Mouse (Mus musculus): Measurements from ENCODE around the gene Svs1. TPM values are rescaled to one million over a fixed set of nuclear protein-coding genes. Genes with fewer than 3 reads are reported as not detected.

Gene Svs1
- polyA plus RNA-seq (2014; fragmentation: Illumina TruSeq; extraction: RNeasy Lipid Tissue Mini Kit (QIAGEN cat#74804); ENCODE audit: low replicate concordance), result not detected

DNA sequence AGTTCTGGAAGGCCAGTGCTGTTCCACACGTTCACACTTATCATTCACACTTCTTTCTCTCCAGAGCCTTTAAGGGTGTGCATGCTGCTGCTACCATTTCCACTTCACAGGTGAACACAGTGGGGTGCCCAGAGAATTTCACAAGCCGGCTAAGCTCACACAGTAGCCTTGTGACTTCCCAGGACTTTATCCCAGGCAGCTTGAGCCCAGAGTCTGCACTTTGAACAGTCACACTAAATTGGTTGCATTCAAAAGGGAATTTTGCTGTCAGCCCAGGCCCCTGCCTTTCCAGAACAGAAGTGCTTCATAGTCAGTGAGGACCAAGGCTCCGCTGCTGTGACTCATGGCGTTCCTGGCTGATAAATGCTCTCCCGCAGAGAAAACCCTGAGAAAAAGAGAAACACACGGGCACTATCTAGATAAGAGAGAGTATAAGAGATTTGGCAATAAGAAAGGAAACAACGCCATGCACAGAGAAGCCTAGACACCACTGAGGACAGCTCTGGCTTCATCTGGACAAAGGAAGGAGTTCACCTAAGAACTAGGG is at the start of gene Svs1:
Gene Svs1, plus strand, starts transcription at position 418 of the 547 bp plus-strand sequence.

GRCm38 (mm10) chr6:48974663-48975062 is 12.0 kb upstream of the Svs1 start, which contains the start of gene Doxl2:
Doxl2 (plus strand) TSS chr6:48974963.

GRCm38 (mm10) chr6:49036275-49037267 is 49.9 kb downstream of the Svs1 start, which contains the start of gene Gpnmb:
Gpnmb (plus strand) TSS chr6:49036546.

Other genes with a start within 250 kb of the Svs1 start
- 3.5 TPM for gene Gimap1, start 247.8 kb upstream of the Svs1 start, polyA plus RNA-seq (2014; fragmentation: Illumina TruSeq; extraction: RNeasy Lipid Tissue Mini Kit (QIAGEN cat#74804); ENCODE audit: low replicate concordance)
- gene Gimap5, start 240.7 kb upstream of the Svs1 start, polyA plus RNA-seq (2014; fragmentation: Illumina TruSeq; extraction: RNeasy Lipid Tissue Mini Kit (QIAGEN cat#74804); ENCODE audit: low replicate concordance), result 4.2 TPM
- 11.0 TPM for gene Gimap3, start 216.0 kb upstream of the Svs1 start, polyA plus RNA-seq (2014; fragmentation: Illumina TruSeq; extraction: RNeasy Lipid Tissue Mini Kit (QIAGEN cat#74804); ENCODE audit: low replicate concordance)
- gene Tmem176a, start 145.9 kb upstream of the Svs1 start, polyA plus RNA-seq (2014; fragmentation: Illumina TruSeq; extraction: RNeasy Lipid Tissue Mini Kit (QIAGEN cat#74804); ENCODE audit: low replicate concordance), result 125 TPM
- gene Tmem176b, start 145.4 kb upstream of the Svs1 start, polyA plus RNA-seq (2014; fragmentation: Illumina TruSeq; extraction: RNeasy Lipid Tissue Mini Kit (QIAGEN cat#74804); ENCODE audit: low replicate concordance), result 13.8 TPM
- gene Aoc1, start 114.0 kb upstream of the Svs1 start, polyA plus RNA-seq (2014; fragmentation: Illumina TruSeq; extraction: RNeasy Lipid Tissue Mini Kit (QIAGEN cat#74804); ENCODE audit: low replicate concordance), result 161 TPM
- gene 1600015I10Rik, start 57.0 kb upstream of the Svs1 start, polyA plus RNA-seq (2014; fragmentation: Illumina TruSeq; extraction: RNeasy Lipid Tissue Mini Kit (QIAGEN cat#74804); ENCODE audit: low replicate concordance), result not detected
- not detected for gene Doxl2, start 11.9 kb upstream of the Svs1 start, polyA plus RNA-seq (2014; fragmentation: Illumina TruSeq; extraction: RNeasy Lipid Tissue Mini Kit (QIAGEN cat#74804); ENCODE audit: low replicate concordance)
- 0.52 TPM for gene Gpnmb, start 49.7 kb downstream of the Svs1 start, polyA plus RNA-seq (2014; fragmentation: Illumina TruSeq; extraction: RNeasy Lipid Tissue Mini Kit (QIAGEN cat#74804); ENCODE audit: low replicate concordance)
- gene Malsu1, start 86.9 kb downstream of the Svs1 start, polyA plus RNA-seq (2014; fragmentation: Illumina TruSeq; extraction: RNeasy Lipid Tissue Mini Kit (QIAGEN cat#74804); ENCODE audit: low replicate concordance), result 34.2 TPM
- 0.52 TPM for gene Igf2bp3, start 228.1 kb downstream of the Svs1 start, polyA plus RNA-seq (2014; fragmentation: Illumina TruSeq; extraction: RNeasy Lipid Tissue Mini Kit (QIAGEN cat#74804); ENCODE audit: low replicate concordance)

All from small intestine, adult 10 weeks (tissue).